Mouse (Mus musculus): ENCODE measurements at regions not wholly inside any gene's neighbourhood (a gene's known extent, or its start where the extent isn't known, plus 50 kb on each side); places are given as distances from the start of the nearest gene placed in this dataset.

DNA sequence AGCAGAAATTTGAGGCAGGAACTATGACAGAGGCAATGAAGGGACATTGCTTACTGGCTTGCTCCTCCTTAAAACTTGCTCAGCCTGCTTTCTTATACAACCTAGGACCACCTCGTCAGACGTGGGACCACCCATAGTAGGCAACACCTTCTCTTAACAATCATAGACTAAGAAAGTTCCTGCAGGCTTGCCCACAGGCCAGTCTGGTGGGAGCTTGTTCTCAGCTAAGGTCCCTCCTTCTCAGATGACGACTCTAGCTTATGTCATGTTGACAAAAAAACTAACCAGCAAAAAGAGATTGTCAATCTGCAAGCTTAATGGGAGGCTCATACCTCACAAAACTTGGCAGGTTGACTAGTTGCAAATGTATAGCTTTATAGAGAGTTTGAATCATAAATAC is 56.5 kb upstream of the Lsm6 start:
- DNase-seq, result no peak

DNA sequence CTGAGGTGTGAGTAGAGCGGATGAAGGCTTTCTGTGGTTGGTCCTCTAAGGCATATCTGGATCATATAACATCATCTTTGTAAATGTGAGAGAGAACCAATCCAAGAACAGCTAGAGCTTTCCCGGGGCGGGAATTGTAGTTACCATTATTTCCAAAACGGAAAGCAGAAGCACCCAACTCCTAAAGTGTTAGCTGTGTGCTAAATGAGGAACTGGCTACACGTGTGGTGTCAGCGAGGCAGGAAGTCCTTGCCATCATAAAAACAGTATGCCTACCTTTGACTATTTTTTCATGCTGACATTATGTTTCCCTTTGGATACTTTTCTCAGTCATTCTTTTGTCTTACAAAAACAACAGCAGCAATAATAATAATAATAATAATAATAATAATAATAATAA is 68.8 kb upstream of the Lsm6 start:
- no peak for DNase-seq

DNA sequence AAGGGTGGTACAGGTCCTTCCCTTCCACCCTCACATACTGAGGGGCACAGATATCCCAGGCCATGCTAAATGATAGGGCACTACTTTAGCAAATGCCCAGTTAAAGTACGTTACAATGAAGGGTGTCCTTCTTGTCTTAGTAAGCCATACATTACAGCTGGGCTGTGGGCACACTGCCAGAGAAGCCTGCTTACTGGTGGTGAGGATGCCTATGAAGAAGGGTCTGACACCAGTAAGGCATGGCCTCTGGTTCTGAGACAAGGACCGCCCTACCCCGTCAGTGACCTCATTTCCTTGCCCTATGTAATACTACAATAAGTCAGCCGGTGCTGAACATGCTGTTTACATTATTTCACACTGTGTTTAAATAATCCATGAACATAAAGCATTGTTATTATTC is 69.6 kb upstream of the Lsm6 start:
- DNase-seq, result no peak

DNA sequence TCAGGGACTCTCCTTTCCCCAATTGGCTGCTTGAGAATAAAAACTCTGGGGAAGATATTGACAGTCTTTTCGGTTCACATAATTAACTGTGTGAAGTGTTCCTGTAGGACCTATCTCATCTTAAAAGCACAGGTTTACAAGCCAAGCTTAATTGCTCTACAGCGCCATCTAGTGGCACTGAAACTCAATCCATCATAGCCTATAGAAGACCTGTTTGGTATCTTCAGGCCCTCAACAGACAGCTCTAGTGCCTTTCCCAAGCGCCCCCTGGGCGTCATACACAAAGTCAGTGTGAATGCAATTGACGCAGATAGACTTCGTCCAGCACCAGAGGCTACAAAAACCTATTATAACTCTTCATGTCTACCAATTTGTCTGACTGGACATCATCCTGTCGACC is 78.9 kb upstream of the Lsm6 start:
- peak; percentile 68 for DNase-seq

GRCm38 (mm10) chr8:78903034-78903433 is 82.1 kb upstream of the Lsm6 start:
- no peak for DNase-seq

GRCm38 (mm10) chr8:78907918-78908317 is 87.0 kb upstream of the Lsm6 start:
- no peak for DNase-seq

DNA sequence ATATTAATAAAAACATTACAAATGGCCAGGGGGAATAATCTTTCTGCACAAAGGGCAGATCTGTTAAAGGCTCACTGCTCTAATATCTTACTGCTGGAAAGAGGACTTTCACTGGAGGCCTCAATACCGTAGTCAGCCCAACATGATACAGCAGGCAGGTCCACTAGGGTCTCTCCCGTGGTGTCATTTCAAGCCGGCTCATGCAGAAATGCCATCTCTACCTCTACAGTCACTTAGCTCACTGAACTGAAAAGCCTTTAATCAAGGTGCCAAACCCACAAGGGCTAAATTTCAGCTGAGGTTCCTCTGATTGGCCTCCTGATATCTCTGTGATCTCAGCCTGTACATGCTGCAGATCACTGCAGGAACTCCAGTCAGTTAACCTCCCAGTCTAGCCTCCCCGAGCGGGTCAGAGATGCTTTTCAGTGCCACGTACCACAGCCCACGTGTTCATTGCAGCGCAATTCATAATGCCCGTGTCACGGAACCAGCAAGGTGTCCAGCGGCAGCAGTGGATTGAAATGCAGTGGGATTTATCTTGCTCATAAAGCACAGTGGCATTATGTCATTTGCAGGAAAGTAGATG is 90.4 kb upstream of the Lsm6 start:
- no peak for DNase-seq

DNA sequence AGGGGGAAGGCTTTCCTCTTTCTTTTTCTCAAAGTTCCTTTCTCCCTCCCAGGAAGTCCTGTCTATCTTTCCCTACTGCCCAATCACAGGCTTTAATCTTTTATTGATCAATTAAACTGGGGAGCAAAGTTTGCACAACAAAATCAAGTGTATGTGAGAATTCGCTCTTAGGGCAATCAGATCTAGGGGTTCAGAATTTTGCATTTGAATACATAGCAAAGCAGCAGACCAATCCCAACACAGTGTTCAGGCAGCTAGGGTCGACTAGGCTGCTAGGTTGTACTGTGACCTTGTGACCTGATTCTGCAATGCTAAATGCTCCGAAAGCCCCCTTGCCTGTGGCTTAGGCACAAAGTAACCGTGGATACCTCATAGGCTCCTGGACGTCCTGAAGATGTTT is 91.5 kb upstream of the Lsm6 start:
- no peak for DNase-seq

GRCm38 (mm10) chr8:78913823-78914222 is 92.9 kb upstream of the Lsm6 start:
- no peak for DNase-seq

DNA sequence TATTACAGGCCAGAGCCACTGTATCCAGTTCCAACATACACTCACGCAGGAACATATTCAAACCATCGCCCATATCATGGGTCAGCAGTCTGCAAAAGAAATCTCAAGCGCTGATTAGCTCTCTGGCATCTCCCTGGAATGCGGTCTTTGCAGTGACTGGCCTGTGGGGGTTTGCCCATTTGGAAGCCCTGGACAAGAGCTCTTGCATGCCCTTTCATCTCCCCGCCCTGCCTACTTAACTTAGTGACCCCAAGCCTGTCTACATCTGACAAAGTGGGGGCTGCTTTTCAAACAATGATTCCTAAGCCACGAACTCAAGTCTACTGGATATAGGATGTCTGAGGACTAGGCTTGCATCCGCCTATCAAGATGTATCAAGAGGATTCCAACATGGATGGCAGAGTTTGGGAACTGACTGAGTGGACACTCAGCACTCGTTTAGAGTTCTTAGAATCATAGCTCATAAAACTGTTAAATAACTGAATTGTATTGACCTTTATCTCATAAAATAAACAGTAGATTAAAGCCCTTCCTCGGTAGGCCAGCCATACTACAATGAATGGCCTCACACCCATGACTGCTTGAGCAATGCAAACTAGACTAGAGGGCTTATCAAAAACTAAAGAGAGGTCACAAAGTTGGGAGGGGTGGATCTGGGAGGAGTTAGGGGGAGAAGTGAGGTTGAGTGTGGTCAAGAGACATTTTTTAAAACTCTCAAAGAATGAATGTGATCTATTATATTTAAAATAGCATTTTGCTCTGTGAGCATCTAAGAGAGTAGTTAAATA is 97.4 kb upstream of the Zfp827 start:
- no peak for DNase-seq

DNA sequence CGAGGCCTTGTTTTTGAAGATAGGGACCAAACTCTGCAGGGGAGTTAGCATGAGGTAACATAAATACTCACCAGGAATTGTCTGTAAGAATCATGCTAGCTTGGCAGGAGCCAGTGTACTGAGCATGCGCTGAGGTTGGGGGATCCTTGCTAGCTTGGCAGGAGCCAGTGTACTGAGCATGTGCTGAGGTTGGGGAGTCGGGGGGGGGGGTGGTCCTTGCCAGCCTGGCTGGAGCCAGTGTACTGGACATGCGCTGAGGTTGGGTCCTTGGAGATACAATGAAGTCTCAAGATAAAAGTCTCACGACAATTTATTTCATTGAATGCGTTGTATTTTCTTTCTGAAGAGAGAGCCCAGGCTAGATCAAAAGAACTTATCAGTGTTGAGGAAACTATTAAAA is 96.2 kb upstream of the Zfp827 start:
- DNase-seq, result no peak

DNA sequence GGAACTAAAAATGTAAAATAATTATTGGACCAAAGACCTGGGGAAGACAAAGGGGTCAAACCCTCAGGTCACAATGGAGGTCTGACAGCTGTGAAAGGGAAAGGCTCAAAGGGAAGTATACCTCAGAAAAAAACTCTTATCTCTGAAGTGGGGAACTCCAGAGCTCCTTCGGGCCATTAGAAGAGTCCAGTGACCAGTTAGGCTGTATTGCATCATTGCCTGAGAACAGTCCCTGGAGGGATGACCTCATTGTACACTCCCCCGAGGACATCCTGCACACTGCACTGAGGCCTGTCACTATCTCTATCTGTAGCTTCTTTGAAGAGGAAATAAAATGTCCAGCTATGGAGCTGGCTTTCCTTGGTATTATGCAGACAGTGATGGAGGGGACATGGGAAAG is 88.2 kb upstream of the Zfp827 start:
- DNase-seq, result no peak

DNA sequence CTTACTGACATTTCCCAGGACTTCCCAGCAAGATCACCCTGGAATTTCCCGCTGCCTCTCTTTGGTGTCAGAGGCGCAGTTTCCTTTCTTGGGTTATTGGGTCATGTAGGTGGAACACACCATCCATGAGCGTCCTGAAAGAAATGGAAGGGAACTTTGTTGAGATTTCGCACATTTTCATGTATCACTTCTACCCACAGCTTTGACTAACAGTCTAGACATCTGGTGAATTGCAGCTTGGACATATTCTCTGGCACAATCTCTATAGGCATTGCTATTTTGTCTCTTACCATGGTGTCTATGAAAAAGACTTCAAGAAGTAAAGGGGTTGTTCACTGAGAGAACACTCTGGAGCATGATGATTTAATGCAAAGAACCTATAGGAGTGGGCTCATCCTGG is 86.7 kb upstream of the Zfp827 start:
- DNase-seq, result no peak

- no peak for DNase-seq
These were observed 83.9 kb upstream of the Zfp827 start for GRCm38 (mm10) chr8:78944367-78944766.

DNA sequence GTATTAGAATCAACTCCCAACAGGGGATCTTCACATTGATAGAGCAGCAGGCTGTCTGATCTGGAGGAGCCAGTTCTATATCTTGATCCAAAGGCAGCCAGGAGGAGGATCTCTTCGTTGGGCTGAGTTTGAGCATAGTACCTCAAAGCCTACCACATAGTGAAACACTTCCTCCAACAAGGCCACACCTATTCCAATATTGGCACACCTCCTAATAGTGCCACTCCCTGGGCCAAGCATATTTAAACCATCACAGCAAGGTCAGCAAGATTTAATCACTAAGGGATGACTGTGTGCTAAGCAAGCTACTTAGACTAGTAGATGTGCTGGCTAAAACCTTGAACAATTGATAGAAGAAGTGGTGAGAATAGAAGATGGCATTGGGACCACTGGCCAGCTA is 82.6 kb upstream of the Zfp827 start:
- DNase-seq, result no peak

- DNase-seq, result no peak
These were observed 82.2 kb upstream of the Zfp827 start for GRCm38 (mm10) chr8:78946085-78946484.

DNA sequence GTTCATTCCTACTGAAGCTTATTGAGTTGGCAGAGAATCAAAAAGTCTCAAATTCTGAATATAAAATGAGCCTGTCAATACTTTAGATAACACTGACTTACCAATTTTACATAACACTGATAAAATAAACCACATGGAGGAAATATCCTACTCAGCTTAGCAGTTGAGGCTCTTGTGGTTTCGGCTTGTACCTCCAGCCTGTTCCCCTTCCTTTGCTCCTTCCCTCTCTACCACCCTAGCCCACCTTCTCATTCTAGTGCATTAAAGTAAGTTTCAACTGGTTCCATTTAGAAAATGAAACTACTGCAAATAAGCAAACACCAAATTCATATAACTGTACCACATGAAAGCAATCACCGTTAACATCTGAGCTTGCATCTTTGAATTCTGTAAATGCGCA is 53.2 kb upstream of the Zfp827 start:
- DNase-seq, result no peak
